8 mouse cellular contexts compared by ENCODE assay signal in the genomic region with DNA sequence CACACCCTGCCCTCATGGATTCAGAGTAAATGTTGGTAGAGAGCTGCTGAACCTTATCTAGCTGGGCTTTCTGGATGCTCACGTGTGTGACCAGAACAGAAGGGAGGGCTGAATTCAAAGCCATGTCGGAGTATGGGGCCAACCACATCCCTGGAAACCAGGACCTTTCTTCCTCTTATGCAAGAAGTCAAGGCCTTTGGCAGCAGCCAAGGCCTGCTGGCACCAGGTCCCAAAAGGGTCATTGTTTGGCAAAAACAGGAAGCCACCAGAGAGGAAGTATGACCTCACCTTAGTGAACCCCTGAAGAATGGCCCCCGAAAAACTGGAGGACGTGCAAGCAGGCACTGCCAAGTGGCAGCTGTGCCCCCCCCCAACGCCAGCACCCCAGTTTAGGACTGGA. TPM values are rescaled to one million over a fixed set of nuclear protein-coding genes. Genes with fewer than 3 reads are reported as not detected.
DNase-seq lines count a peak whose midpoint lies in the region; ATAC-seq lines count a peak whose summit lies in the region.

No protein-coding gene starts in this region.

- peaks cover 32% of the 10 kb centered on the region for H3K4me1 ChIP-seq in embryonic facial prominence, embryonic 13.5 days
- H3K4me1 ChIP-seq in embryonic facial prominence, embryonic 10.5 days = peaks cover 13% of the 10 kb centered on the region
- no peaks in the 10 kb centered on the region for H3K4me1 ChIP-seq in forebrain, embryonic 11.5 days (replicated peaks; ENCODE audit: control insufficient read depth, insufficient read depth, low read length)

- peak overlapping the region; percentile 81; the same call in 1 of the 2 replicates for H3K27ac ChIP-seq in embryonic facial prominence, embryonic 13.5 days
- H3K27ac ChIP-seq in embryonic facial prominence, embryonic 10.5 days (replicated peaks) = no peak overlapping the region
- H3K27ac ChIP-seq in forebrain, embryonic 11.5 days (ENCODE audit: low read depth, low read length) = no peak overlapping the region

- no peak overlapping the region for H3K4me2 ChIP-seq in embryonic facial prominence, embryonic 13.5 days
- H3K4me2 ChIP-seq in forebrain, embryonic 11.5 days (ENCODE audit: low read depth, low read length, severe bottlenecking) = no peak overlapping the region

- no peak for DNase-seq in embryonic facial prominence, embryonic 10.5 days (ENCODE audit: low spot score)
- DNase-seq in B cell, adult 2 months = peak; percentile 35 to 45
- peak; percentile 64 to 67 for DNase-seq in heart, postnatal 36 days
- peak; percentile 87 for DNase-seq in lung, postnatal 36 days
- DNase-seq in cerebellum, adult 11-12 months = no peak
- no peak for DNase-seq in right cerebral cortex, adult 18-20 months
- DNase-seq in forebrain, embryonic 11.5 days (ENCODE audit: low spot score) = no peak

- no peak for ATAC-seq in embryonic facial prominence, embryonic 13.5 days (ENCODE audit: insufficient number of reproducible peaks, insufficient read depth, low FRiP score, low TSS enrichment, low read depth)
- ATAC-seq in forebrain, embryonic 11.5 days (replicated peaks; ENCODE audit: low FRiP score) = no peak

- no peak overlapping the region for H3K9ac ChIP-seq in embryonic facial prominence, embryonic 13.5 days
- H3K9ac ChIP-seq in forebrain, embryonic 11.5 days (ENCODE audit: low read length) = no peak overlapping the region

- no peaks in the 10 kb centered on the region for H3K9me3 ChIP-seq in embryonic facial prominence, embryonic 13.5 days
- no peaks in the 10 kb centered on the region for H3K9me3 ChIP-seq in embryonic facial prominence, embryonic 10.5 days
- H3K9me3 ChIP-seq in forebrain, embryonic 11.5 days (ENCODE audit: control insufficient read depth, low read length) = no peaks in the 10 kb centered on the region

- intact Hi-C loops in heart, postnatal 36 days (cut with DNase I) = no loop called here

- H3K27me3 ChIP-seq in embryonic facial prominence, embryonic 13.5 days = no peaks in the 10 kb centered on the region
- H3K27me3 ChIP-seq in embryonic facial prominence, embryonic 10.5 days (replicated peaks; ENCODE audit: low read depth, poor library complexity, severe bottlenecking) = peaks cover 16% of the 10 kb centered on the region
- H3K27me3 ChIP-seq in forebrain, embryonic 11.5 days (ENCODE audit: control insufficient read depth, insufficient read depth, low read length) = no peaks in the 10 kb centered on the region

- no peaks in the 10 kb centered on the region for H3K36me3 ChIP-seq in embryonic facial prominence, embryonic 13.5 days
- H3K36me3 ChIP-seq in embryonic facial prominence, embryonic 10.5 days (replicated peaks) = no peaks in the 10 kb centered on the region
- no peaks in the 10 kb centered on the region for H3K36me3 ChIP-seq in forebrain, embryonic 11.5 days (ENCODE audit: control insufficient read depth, insufficient read depth, low read length)

- no peak overlapping the region for H3K4me3 ChIP-seq in embryonic facial prominence, embryonic 13.5 days
- no peak overlapping the region for H3K4me3 ChIP-seq in embryonic facial prominence, embryonic 10.5 days
- H3K4me3 ChIP-seq in forebrain, embryonic 11.5 days (ENCODE audit: low read depth, low read length) = no peak overlapping the region

- WGBS in embryonic facial prominence, embryonic 13.5 days = 76% methylated on average over 5 of the region's 5 CpGs
- WGBS in embryonic facial prominence, embryonic 10.5 days = 77% methylated on average over 5 of the region's 5 CpGs
- whole genome bisulfite sequencing in forebrain, embryonic 11.5 days = 80% methylated on average over 5 of the region's 5 CpGs

RNA-seq across cellular contexts. Expression of gene Lrrc32, which starts 33.5 kb away (rescaled TPM):
- polyA plus RNA-seq in embryonic facial prominence, embryonic 13.5 days (2015; fragmentation: Nextera tagmentation; extraction: Ambion mirVana) = 3.9 and 4.0 TPM in 2 replicates
- 3.6 and 3.7 TPM in 2 replicates for polyA plus RNA-seq in embryonic facial prominence, embryonic 10.5 days (2016; fragmentation: Nextera tagmentation; extraction: Ambion mirVana)
- 10 to 100 TPM; 14.6 to 15.8 TPM for total RNA-seq in heart, postnatal 36 days (2021)
- polyA plus RNA-seq in forebrain, embryonic 11.5 days (2014; fragmentation: Nextera tagmentation; extraction: Ambion mirVana) = 4.4 and 5.2 TPM in 2 replicates

Comparison
In these comparisons a context has a peak if more than half of its experiments do, and no peak if none do; other contexts are left out.
1. DNase-seq: peak in B cell, adult 2 months (2 of 2), heart, postnatal 36 days (2 of 2) and lung, postnatal 36 days (single experiment); none in embryonic facial prominence, embryonic 10.5 days (single experiment), cerebellum, adult 11-12 months (single experiment), right cerebral cortex, adult 18-20 months (single experiment) and forebrain, embryonic 11.5 days (single experiment).